ENCODE assay signal across 8 mouse cellular contexts in genomic region chr15:52505278-52505831, GRCm38 (mm10).
DNase-seq lines count a peak whose midpoint lies in the region; ATAC-seq and TF ChIP-seq lines count a peak whose summit lies in the region.
"Had no signal": no experiment of that assay in that cellular context is flagged by ENCODE, and none has a peak within 500 bp of the region (broad histone marks: within the 10 kb centered on the region; RNA-seq: fewer than 3 reads in every experiment).

No protein-coding gene starts in this region.

- no peaks in the 10 kb centered on the region for H3K79me2 ChIP-seq in liver, adult 2 months (ENCODE audit: control insufficient read depth, insufficient read depth, low read length)

- no peaks in the 10 kb centered on the region for H3K9me3 ChIP-seq in liver, embryonic 11.5 days (ENCODE audit: control insufficient read depth, low read length)
- H3K9me3 ChIP-seq in forebrain, embryonic 12.5 days = no peaks in the 10 kb centered on the region
- no peaks in the 10 kb centered on the region for H3K9me3 ChIP-seq in midbrain, embryonic 15.5 days
- no peaks in the 10 kb centered on the region for H3K9me3 ChIP-seq in heart, embryonic 11.5 days (replicated peaks; ENCODE audit: control insufficient read depth, low read length)
- H3K9me3 ChIP-seq: heart, embryonic 15.5 days had no signal

- DNase-seq in liver, adult 2 months (ENCODE audit: extremely low read depth, low read depth, low spot score) = peak; percentile 28
- DNase-seq in liver, embryonic 11.5 days (ENCODE audit: low spot score) = no peak
- peak; percentile 1 for DNase-seq in T-cell, adult 2 months (ENCODE audit: low spot score)
- DNase-seq in urinary bladder, adult 2 months (ENCODE audit: low spot score) = no peak

- H3K27me3 ChIP-seq in liver, adult 2 months (ENCODE audit: control insufficient read depth, insufficient read depth, low read length) = no peaks in the 10 kb centered on the region
- H3K27me3 ChIP-seq in liver, embryonic 11.5 days (replicated peaks; ENCODE audit: control insufficient read depth, insufficient read depth, low read length) = no peaks in the 10 kb centered on the region
- no peaks in the 10 kb centered on the region for H3K27me3 ChIP-seq in forebrain, embryonic 12.5 days
- H3K27me3 ChIP-seq in midbrain, embryonic 15.5 days (replicated peaks) = no peaks in the 10 kb centered on the region
- H3K27me3 ChIP-seq in heart, embryonic 11.5 days (ENCODE audit: control insufficient read depth, insufficient read depth, low read length) = no peaks in the 10 kb centered on the region
- H3K27me3 ChIP-seq: heart, embryonic 15.5 days had no signal

- no peak for ATAC-seq in liver, embryonic 11.5 days (replicated peaks; ENCODE audit: low FRiP score)
- ATAC-seq in forebrain, embryonic 12.5 days (ENCODE audit: low FRiP score) = peak; percentile 74; the same call in 1 of the 2 replicates
- peak; percentile 81 for ATAC-seq in midbrain, embryonic 15.5 days (replicated peaks)
- no peak for ATAC-seq in heart, embryonic 11.5 days (replicated peaks; ENCODE audit: insufficient number of reproducible peaks, low FRiP score, low TSS enrichment)

- WGBS in liver, adult 2 months = 28% methylated on average over 9 of the region's 9 CpGs
- WGBS in liver, embryonic 11.5 days = 35% methylated on average over 9 of the region's 9 CpGs
- 33% methylated on average over 9 of the region's 9 CpGs for WGBS in forebrain, embryonic 12.5 days
- 29% methylated on average over 9 of the region's 9 CpGs for WGBS in midbrain, embryonic 15.5 days
- 29% methylated on average over 9 of the region's 9 CpGs for WGBS in heart, embryonic 11.5 days (ENCODE audit: insufficient replicate concordance)

- TF ChIP-seq POLR2A in liver, adult 2 months (IDR thresholded peaks at IDR 0.05; ENCODE audit: extremely low read depth, insufficient read depth, low read length) = no peak

- no peak overlapping the region for H3K4me3 ChIP-seq in liver, adult 2 months (ENCODE audit: insufficient read depth, low read depth, low read length)
- no peak overlapping the region for H3K4me3 ChIP-seq in liver, embryonic 11.5 days (ENCODE audit: low read depth, low read length)
- no peak overlapping the region for H3K4me3 ChIP-seq in forebrain, embryonic 12.5 days (replicated peaks)
- H3K4me3 ChIP-seq in midbrain, embryonic 15.5 days = no peak overlapping the region
- no peak overlapping the region for H3K4me3 ChIP-seq in heart, embryonic 11.5 days (ENCODE audit: low read depth, low read length)
- H3K4me3 ChIP-seq: heart, embryonic 15.5 days had no signal

- H3K27ac ChIP-seq in liver, adult 2 months (replicated peaks; ENCODE audit: insufficient read depth, low read depth, low read length) = no peak overlapping the region
- no peak overlapping the region for H3K27ac ChIP-seq in liver, embryonic 11.5 days (ENCODE audit: low read depth, low read length)
- no peak overlapping the region for H3K27ac ChIP-seq in forebrain, embryonic 12.5 days
- H3K27ac ChIP-seq in midbrain, embryonic 15.5 days = no peak overlapping the region
- no peak overlapping the region for H3K27ac ChIP-seq in heart, embryonic 11.5 days (ENCODE audit: low read depth, low read length)
- H3K27ac ChIP-seq: heart, embryonic 15.5 days had no signal

- TF ChIP-seq CTCF in liver, adult 2 months (IDR thresholded peaks at IDR 0.05; ENCODE audit: low read depth, low read length) = no peak

- H3K4me2 ChIP-seq in liver, embryonic 11.5 days = no peak overlapping the region
- no peak overlapping the region for H3K4me2 ChIP-seq in forebrain, embryonic 12.5 days
- no peak overlapping the region for H3K4me2 ChIP-seq in midbrain, embryonic 15.5 days
- H3K4me2 ChIP-seq in heart, embryonic 11.5 days = no peak overlapping the region
- H3K4me2 ChIP-seq: heart, embryonic 15.5 days had no signal

- H3K36me3 ChIP-seq in liver, adult 2 months (ENCODE audit: control insufficient read depth, insufficient read depth, low read length) = no peaks in the 10 kb centered on the region
- no peaks in the 10 kb centered on the region for H3K36me3 ChIP-seq in liver, embryonic 11.5 days (ENCODE audit: control insufficient read depth, insufficient read depth, low read length)
- no peaks in the 10 kb centered on the region for H3K36me3 ChIP-seq in forebrain, embryonic 12.5 days (replicated peaks)
- H3K36me3 ChIP-seq in midbrain, embryonic 15.5 days (replicated peaks) = no peaks in the 10 kb centered on the region
- no peaks in the 10 kb centered on the region for H3K36me3 ChIP-seq in heart, embryonic 11.5 days (ENCODE audit: control insufficient read depth, insufficient read depth, low read length)
- H3K36me3 ChIP-seq: heart, embryonic 15.5 days had no signal

- peaks cover 1% of the 10 kb centered on the region; the same call in 1 of the 2 replicates for H3K4me1 ChIP-seq in liver, adult 2 months (ENCODE audit: control insufficient read depth, insufficient read depth, low read length)
- H3K4me1 ChIP-seq in liver, embryonic 11.5 days (replicated peaks; ENCODE audit: control insufficient read depth, insufficient read depth, low read length) = no peaks in the 10 kb centered on the region
- no peaks in the 10 kb centered on the region for H3K4me1 ChIP-seq in forebrain, embryonic 12.5 days
- H3K4me1 ChIP-seq in midbrain, embryonic 15.5 days = no peaks in the 10 kb centered on the region
- no peaks in the 10 kb centered on the region for H3K4me1 ChIP-seq in heart, embryonic 11.5 days (ENCODE audit: control insufficient read depth, insufficient read depth, low read length)
- H3K4me1 ChIP-seq: heart, embryonic 15.5 days had no signal

- H3K9ac ChIP-seq in liver, adult 2 months (ENCODE audit: low read depth, low read length) = no peak overlapping the region
- H3K9ac ChIP-seq in liver, embryonic 11.5 days (ENCODE audit: low read depth, low read length) = no peak overlapping the region
- H3K9ac ChIP-seq in forebrain, embryonic 12.5 days = no peak overlapping the region
- no peak overlapping the region for H3K9ac ChIP-seq in midbrain, embryonic 15.5 days
- H3K9ac ChIP-seq in heart, embryonic 11.5 days (ENCODE audit: low read depth, low read length) = no peak overlapping the region
- H3K9ac ChIP-seq: heart, embryonic 15.5 days had no signal

Comparison
In these comparisons a context has a peak if more than half of its experiments do, and no peak if none do; other contexts are left out.
1. DNase-seq: peak in liver, adult 2 months (single experiment) and T-cell, adult 2 months (single experiment); none in liver, embryonic 11.5 days (single experiment) and urinary bladder, adult 2 months (single experiment).
2. ATAC-seq: peak in forebrain, embryonic 12.5 days (single experiment) and midbrain, embryonic 15.5 days (single experiment); none in liver, embryonic 11.5 days (single experiment) and heart, embryonic 11.5 days (single experiment).